Mouse (Mus musculus) neural tube, embryonic 12.5 days (tissue): Measurements from ENCODE around the gene Plekhg5. TPM values are rescaled to one million over a fixed set of nuclear protein-coding genes. Genes with fewer than 3 reads are reported as not detected.

Experiments
- ATAC-seq: fragments of 200-750 bp; cut with Nextera tagmentation; 2 replicates; pipeline ENCODE4 v1.8.0; 2017; ENCODE audit warnings: low read depth, mild to moderate bottlenecking, moderate TSS enrichment, moderate library complexity; ENCODE audit not compliant: low FRiP score
- H3K27ac ChIP-seq: fragments of 300-500 bp; sonication (generic); 2 replicates; pipeline ENCODE4 v1.5.1; 2016
- H3K27me3 ChIP-seq: fragments of 300-500 bp; sonication (generic); replicated peaks from 2 replicates; pipeline ENCODE4 v1.6.1; 2016; ENCODE audit warnings: mild to moderate bottlenecking
- H3K36me3 ChIP-seq: fragments of 300-500 bp; sonication (generic); 2 replicates; pipeline ENCODE4 v1.6.1; 2016; ENCODE audit warnings: mild to moderate bottlenecking
- H3K4me1 ChIP-seq: fragments of 300-500 bp; sonication (generic); 2 replicates; pipeline ENCODE4 v1.6.1; 2016
- H3K4me2 ChIP-seq: fragments of 300-500 bp; sonication (generic); replicated peaks from 2 replicates; pipeline ENCODE4 v1.6.1; 2016; ENCODE audit warnings: mild to moderate bottlenecking
- H3K4me3 ChIP-seq: fragments of 300-500 bp; sonication (generic); 2 replicates; pipeline ENCODE4 v1.5.1; 2016
- H3K9ac ChIP-seq: fragments of 300-500 bp; sonication (generic); 2 replicates; pipeline ENCODE4 v1.6.1; 2016; ENCODE audit warnings: mild to moderate bottlenecking
- H3K9me3 ChIP-seq: fragments of 300-500 bp; sonication (generic); 2 replicates; pipeline ENCODE4 v1.6.1; 2016; ENCODE audit warnings: mild to moderate bottlenecking
- WGBS: fragments of 180-500 bp; shearing (Covaris S2); methylation state at CpG from one replicate; pipeline ENCODE4 v1.1.7; 2016; 5-methylcytosine and 5-hydroxymethylcytosine counted together
- polyA plus RNA-seq: library from polyadenylated mRNA; unstranded; fragments of >200 nt; fragmentation: Nextera tagmentation; extraction: Ambion mirVana; gene quantifications from 2 replicates; pipeline ENCODE4 v1.2.1, GENCODE M21; 2016

The Plekhg5 gene
- polyA plus RNA-seq, 1 experiment from 2014 or later = 10.6 TPM

GRCm38 (mm10) chr4:152088556-152089120, 16.3 kb downstream of the Plekhg5 start:
- Histone ChIP-seq H3K4me2 (peak overlapping the region; percentile 93), H3K36me3 (no peaks in the 10 kb centered on the region), H3K27ac (no peak overlapping the region), H3K4me1 (peaks cover 25% of the 10 kb centered on the region), H3K4me3 (peak overlapping the region; percentile 7; the same call in 1 of the 2 replicates), H3K9ac (no peak overlapping the region; the same call in 1 of the 2 replicates), H3K9me3 (no peaks in the 10 kb centered on the region), H3K27me3 (peaks cover 3% of the 10 kb centered on the region; the same call in 1 of the 2 replicates)
- 51% methylated on average over 8 of the region's 8 CpGs for WGBS
- no peak for ATAC-seq

GRCm38 (mm10) chr4:152090191-152090590, 17.9 kb downstream of the Plekhg5 start:
- Histone ChIP-seq H3K4me3 (no peak overlapping the region), H3K4me1 (peaks cover 25% of the 10 kb centered on the region), H3K36me3 (no peaks in the 10 kb centered on the region), H3K27ac (no peak overlapping the region), H3K9me3 (no peaks in the 10 kb centered on the region), H3K4me2 (no peak overlapping the region), H3K9ac (no peak overlapping the region), H3K27me3 (peaks cover 3% of the 10 kb centered on the region; the same call in 1 of the 2 replicates)
- 87% methylated on average over 9 of the region's 9 CpGs for WGBS
- no peak for ATAC-seq

- no peak overlapping the region for H3K27ac ChIP-seq
These were observed 20.5 kb downstream of the Plekhg5 start for GRCm38 (mm10) chr4:152092751-152093293.

GRCm38 (mm10) chr4:152094233-152094632, 21.9 kb downstream of the Plekhg5 start:
- Histone ChIP-seq H3K4me1 (peaks cover 11% of the 10 kb centered on the region), H3K27me3 (no peaks in the 10 kb centered on the region; the same call in 1 of the 2 replicates), H3K4me2 (no peak overlapping the region), H3K27ac (no peak overlapping the region), H3K4me3 (no peak overlapping the region), H3K9ac (no peak overlapping the region), H3K36me3 (no peaks in the 10 kb centered on the region), H3K9me3 (no peaks in the 10 kb centered on the region)
- 91% methylated on average over 12 of the region's 12 CpGs for whole genome bisulfite sequencing
- no peak for ATAC-seq

More at GRCm38 (mm10) chr4:152092751-152093293, 20.5 kb downstream of the Plekhg5 start:
- Histone ChIP-seq H3K9me3 (no peaks in the 10 kb centered on the region), H3K36me3 (no peaks in the 10 kb centered on the region), H3K4me2 (no peak overlapping the region), H3K9ac (no peak overlapping the region), H3K4me1 (peaks cover 18% of the 10 kb centered on the region), H3K27me3 (no peaks in the 10 kb centered on the region; the same call in none of the 2 replicates), H3K4me3 (no peak overlapping the region)
- 65% methylated on average over 8 of the region's 8 CpGs for WGBS
- no peak for ATAC-seq

- Histone ChIP-seq H3K4me2 (peak overlapping the region; percentile 10), H3K27ac (no peak overlapping the region), H3K4me3 (no peak overlapping the region), H3K4me1 (peaks cover 11% of the 10 kb centered on the region), H3K27me3 (no peaks in the 10 kb centered on the region; the same call in 1 of the 2 replicates), H3K36me3 (no peaks in the 10 kb centered on the region), H3K9me3 (no peaks in the 10 kb centered on the region), H3K9ac (peak overlapping the region; percentile 40)
- 21% methylated on average over 27 of the region's 27 CpGs for WGBS
- no peak for ATAC-seq
These were observed 23.9 kb downstream of the Plekhg5 start for GRCm38 (mm10) chr4:152095937-152096910.

- peaks cover 11% of the 10 kb centered on the region for H3K4me1 ChIP-seq
- WGBS = 51% methylated on average over 6 of the region's 6 CpGs
- no peaks in the 10 kb centered on the region; the same call in 1 of the 2 replicates for H3K27me3 ChIP-seq
- H3K9ac ChIP-seq = peak overlapping the region; percentile 40
- no peak for ATAC-seq
- peak overlapping the region; percentile 10; the same call in 1 of the 2 replicates for H3K4me2 ChIP-seq
- H3K36me3 ChIP-seq = no peaks in the 10 kb centered on the region
- no peak overlapping the region for H3K4me3 ChIP-seq
- H3K9me3 ChIP-seq = no peaks in the 10 kb centered on the region
- H3K27ac ChIP-seq = no peak overlapping the region
These were observed 24.6 kb downstream of the Plekhg5 start for GRCm38 (mm10) chr4:152096927-152097326.

- 33% methylated on average over 11 of the region's 11 CpGs for WGBS
- H3K4me1 ChIP-seq = peaks cover 7% of the 10 kb centered on the region
- no peak for ATAC-seq
- peak overlapping the region; percentile 12; the same call in 1 of the 2 replicates for H3K4me2 ChIP-seq
- H3K9me3 ChIP-seq = no peaks in the 10 kb centered on the region
- H3K4me3 ChIP-seq = no peak overlapping the region
- no peak overlapping the region for H3K9ac ChIP-seq
- H3K27me3 ChIP-seq = no peaks in the 10 kb centered on the region; the same call in 1 of the 2 replicates
- no peak overlapping the region for H3K27ac ChIP-seq
- H3K36me3 ChIP-seq = 0 out of 2 replicates have a peak, but pooled peaks cover under 1% of the 10 kb centered on the region
These were observed 25.9 kb downstream of the Plekhg5 start for GRCm38 (mm10) chr4:152097911-152098799.

- Histone ChIP-seq H3K4me2 (no peak overlapping the region), H3K4me3 (no peak overlapping the region), H3K27me3 (no peaks in the 10 kb centered on the region; the same call in 1 of the 2 replicates), H3K36me3 (peaks cover 12% of the 10 kb centered on the region), H3K27ac (no peak overlapping the region), H3K9me3 (no peaks in the 10 kb centered on the region), H3K9ac (no peak overlapping the region), H3K4me1 (peaks cover 7% of the 10 kb centered on the region)
- ATAC-seq = no peak
- 87% methylated on average over 11 of the region's 11 CpGs for WGBS
These were observed 28.2 kb downstream of the Plekhg5 start for GRCm38 (mm10) chr4:152100541-152100940.

- H3K4me1 ChIP-seq = peaks cover 7% of the 10 kb centered on the region
- H3K36me3 ChIP-seq = peaks cover 12% of the 10 kb centered on the region
- H3K9me3 ChIP-seq = no peaks in the 10 kb centered on the region
- H3K27ac ChIP-seq = no peak overlapping the region
- no peak overlapping the region for H3K4me3 ChIP-seq
- no peak for ATAC-seq
- peaks cover 2% of the 10 kb centered on the region for H3K27me3 ChIP-seq
- WGBS = 82% methylated on average over 7 of the region's 7 CpGs
- no peak overlapping the region for H3K4me2 ChIP-seq
- no peak overlapping the region for H3K9ac ChIP-seq
These were observed 28.9 kb downstream of the Plekhg5 start for GRCm38 (mm10) chr4:152101081-152101653.

- H3K4me3 ChIP-seq = no peak overlapping the region
- H3K36me3 ChIP-seq = peaks cover 12% of the 10 kb centered on the region
- WGBS = 95% methylated on average over 16 of the region's 16 CpGs
- H3K9ac ChIP-seq = no peak overlapping the region
- no peaks in the 10 kb centered on the region for H3K9me3 ChIP-seq
- peaks cover 7% of the 10 kb centered on the region for H3K4me1 ChIP-seq
- peaks cover 6% of the 10 kb centered on the region for H3K27me3 ChIP-seq
- H3K4me2 ChIP-seq = no peak overlapping the region
- no peak for ATAC-seq
- H3K27ac ChIP-seq = no peak overlapping the region
These were observed 29.6 kb downstream of the Plekhg5 start for GRCm38 (mm10) chr4:152101921-152102320.

- H3K4me3 ChIP-seq = no peak overlapping the region
- no peak overlapping the region for H3K27ac ChIP-seq
- H3K36me3 ChIP-seq = peaks cover 12% of the 10 kb centered on the region
- 39% methylated on average over 7 of the region's 7 CpGs for WGBS
- H3K4me1 ChIP-seq = peaks cover 12% of the 10 kb centered on the region
- H3K27me3 ChIP-seq = peaks cover 11% of the 10 kb centered on the region; the same call in 1 of the 2 replicates
- no peak overlapping the region for H3K9ac ChIP-seq
- no peak overlapping the region for H3K4me2 ChIP-seq
- no peaks in the 10 kb centered on the region for H3K9me3 ChIP-seq
- no peak for ATAC-seq
These were observed 30.7 kb downstream of the Plekhg5 start for GRCm38 (mm10) chr4:152103025-152103424.
